Mouse (Mus musculus): ENCODE results near the gene Aplp1.
"Not testable (repeated sequence)": the region's sequence is repeated elsewhere in the genome, so short reads cannot be mapped to it uniquely, and the experiment has no call there.

Aplp1 gene

GRCm38 (mm10) chr7:30444971-30445751 lies at the start of gene Aplp1:
TSS of gene Aplp1 (minus strand) at chr7:30445535.
- DNase-seq (ENCODE audit: low read depth, low spot score), result no peak

DNA sequence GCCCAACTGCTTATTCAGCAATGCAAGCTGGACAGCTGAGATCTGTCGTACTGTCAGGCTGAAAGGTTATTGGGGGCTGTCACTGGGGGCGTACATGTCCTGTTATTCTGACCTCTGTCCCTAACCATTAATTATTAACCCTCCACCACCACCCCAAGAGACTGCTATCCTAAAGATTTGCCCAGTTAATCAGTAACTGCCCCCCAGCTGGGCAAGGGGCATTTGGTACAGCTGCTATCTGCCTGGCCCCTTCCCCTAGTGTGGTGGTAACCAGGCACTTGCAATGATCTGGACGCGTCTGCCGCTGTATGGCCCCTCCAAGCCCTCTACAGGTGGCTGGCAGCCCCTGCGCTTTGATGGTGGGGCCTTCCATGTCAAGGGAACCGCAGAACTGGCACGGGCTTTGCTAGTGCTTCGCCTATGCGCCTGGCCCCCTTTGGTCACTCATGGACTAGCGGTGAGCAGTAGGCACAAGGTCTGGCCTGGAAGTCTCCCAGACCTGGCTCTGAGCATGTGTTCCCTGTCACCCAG lies 48.1 kb upstream of the Aplp1 start, which contains the start of gene Prodh2:
Gene Prodh2, plus strand, starts transcription at position 222 of the 531 bp plus-strand sequence.
- no peak for DNase-seq (ENCODE audit: low read depth, low spot score)

GRCm38 (mm10) chr7:30492765-30493164 lies 47.4 kb upstream of the Aplp1 start:
- peak; percentile 54 for DNase-seq (ENCODE audit: low read depth, low spot score)

GRCm38 (mm10) chr7:30490957-30491307 lies 45.6 kb upstream of the Aplp1 start:
- DNase-seq (ENCODE audit: low read depth, low spot score), result no peak

GRCm38 (mm10) chr7:30490251-30490956 lies 45.1 kb upstream of the Aplp1 start:
- peak; percentile 41 for DNase-seq (ENCODE audit: low read depth, low spot score)

DNA sequence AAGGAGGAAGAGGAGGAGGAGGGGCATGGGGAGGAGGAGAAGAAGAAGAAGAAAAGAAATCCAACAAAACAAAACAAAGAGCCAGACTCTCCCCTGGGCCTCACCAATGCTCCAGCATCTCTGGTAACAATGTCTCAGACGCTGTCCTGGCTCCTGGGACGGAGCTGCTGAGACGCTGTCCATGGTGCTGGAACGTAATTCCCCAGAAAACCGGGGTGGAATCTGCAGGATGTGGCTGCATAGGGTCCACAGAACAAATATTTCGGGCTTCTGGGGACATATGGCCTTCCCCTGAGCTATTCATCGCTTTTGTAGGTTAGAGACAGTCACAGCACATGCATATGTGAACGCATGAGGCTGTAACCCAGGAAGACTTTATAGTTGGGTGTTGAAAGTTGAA lies 38.9 kb upstream of the Aplp1 start:
- no peak for DNase-seq (ENCODE audit: low read depth, low spot score)

- no peak for DNase-seq (ENCODE audit: low read depth, low spot score)
Observed at GRCm38 (mm10) chr7:30477415-30478381, 32.4 kb upstream of the Aplp1 start.

- not testable (repeated sequence) for DNase-seq (ENCODE audit: low read depth, low spot score)
Observed at GRCm38 (mm10) chr7:30476136-30476535, 30.8 kb upstream of the Aplp1 start.

DNA sequence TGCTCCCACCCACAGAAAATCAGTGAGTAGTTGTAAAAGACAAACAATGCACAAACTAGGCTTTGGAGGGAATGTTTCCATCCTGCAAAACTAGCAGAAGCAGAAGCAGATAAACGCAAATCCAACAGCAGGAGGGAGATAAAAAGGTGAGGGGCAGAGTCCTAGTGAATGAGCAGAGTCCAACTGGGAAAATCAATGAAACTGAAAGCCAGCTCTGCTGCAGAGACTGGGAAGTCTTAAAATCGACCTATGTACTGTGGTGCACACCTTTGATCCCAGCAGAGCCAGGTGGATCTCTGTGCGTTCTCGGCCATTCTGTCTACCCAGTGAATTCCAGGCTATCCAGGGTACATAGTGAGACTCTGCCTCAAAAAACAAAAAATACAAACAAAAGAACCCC lies 29.7 kb upstream of the Aplp1 start:
- DNase-seq (ENCODE audit: low read depth, low spot score), result no peak

DNA sequence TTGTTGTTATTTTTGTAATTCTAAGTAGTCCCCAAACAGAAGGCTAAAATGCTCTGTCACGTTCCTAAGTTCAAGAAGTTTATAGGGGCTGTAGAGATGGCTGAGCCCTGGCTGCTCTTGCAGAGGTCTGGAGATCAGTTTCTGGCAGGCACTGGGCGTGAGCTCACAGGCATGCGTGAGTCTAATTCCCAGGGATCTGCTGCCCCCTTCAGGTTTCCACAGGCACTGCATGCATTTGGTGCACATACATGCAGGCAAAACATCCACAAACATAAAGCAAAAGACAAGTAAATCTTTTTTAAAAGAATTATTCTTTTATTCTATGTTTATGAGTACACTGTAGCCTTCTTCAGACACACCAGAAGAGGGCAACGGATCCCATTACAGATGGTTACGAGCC lies 27.1 kb upstream of the Aplp1 start:
- peak; percentile 8 for DNase-seq (ENCODE audit: low read depth, low spot score)

DNA sequence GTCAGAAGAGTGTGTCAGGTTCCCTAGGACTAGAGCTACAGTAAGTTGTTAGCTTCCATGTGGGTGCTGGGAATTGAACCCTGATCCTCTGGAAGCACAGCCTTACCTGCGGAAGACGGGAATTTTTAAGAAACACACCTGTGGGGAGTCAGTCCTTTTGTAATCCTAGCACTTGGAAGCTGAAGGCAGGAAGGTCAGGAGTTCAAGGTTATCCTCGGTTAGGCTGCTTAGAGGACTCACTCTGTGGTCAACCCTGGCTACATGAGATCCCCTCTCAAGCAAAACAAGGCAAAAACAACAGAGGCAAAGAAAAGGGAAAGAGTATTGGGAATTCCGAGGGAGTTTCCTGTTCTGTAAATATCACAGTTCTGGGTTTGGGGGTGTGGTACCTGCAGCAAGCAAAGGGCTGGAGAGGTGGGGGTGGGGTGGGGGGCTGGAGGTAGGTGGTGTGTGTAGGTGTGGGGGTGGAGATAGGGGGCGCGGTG lies 19.5 kb upstream of the Aplp1 start:
- DNase-seq (ENCODE audit: low read depth, low spot score), result no peak

DNA sequence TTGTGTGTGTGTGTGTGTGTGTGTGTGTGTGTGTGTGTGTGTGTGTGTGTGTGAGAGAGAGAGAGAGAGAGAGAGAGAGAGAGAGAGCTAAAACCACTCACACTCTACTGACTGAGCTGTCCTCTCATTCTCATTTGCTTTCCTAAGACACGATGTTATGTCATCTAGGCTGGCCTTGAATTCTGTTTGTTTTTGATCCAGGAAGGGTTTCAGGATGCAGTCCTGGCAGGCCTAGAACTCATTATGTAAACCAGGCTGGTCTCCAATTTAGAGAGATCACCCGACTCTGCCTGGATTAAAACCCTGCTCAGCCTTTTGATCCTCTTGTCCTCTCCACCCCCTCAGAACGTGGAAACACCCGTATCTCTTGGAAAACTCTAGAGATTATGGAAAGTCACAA lies 18.7 kb upstream of the Aplp1 start:
- no peak for DNase-seq (ENCODE audit: low read depth, low spot score)

- no peak for DNase-seq (ENCODE audit: low read depth, low spot score)
Observed at GRCm38 (mm10) chr7:30463568-30463967, 18.2 kb upstream of the Aplp1 start.

- no peak for DNase-seq (ENCODE audit: low read depth, low spot score)
Observed at GRCm38 (mm10) chr7:30459484-30459883, 14.1 kb upstream of the Aplp1 start.

GRCm38 (mm10) chr7:30457629-30458330 lies 12.4 kb upstream of the Aplp1 start, which contains the start of the genes Kirrel2 and Nphs1:
TSS of gene Kirrel2 (minus strand) at chr7:30457690.
TSS of gene Nphs1 (plus strand) at chr7:30458315.
- no peak for DNase-seq (ENCODE audit: low read depth, low spot score)

- DNase-seq (ENCODE audit: low read depth, low spot score), result no peak
Observed at GRCm38 (mm10) chr7:30456911-30457628, 11.7 kb upstream of the Aplp1 start.

DNA sequence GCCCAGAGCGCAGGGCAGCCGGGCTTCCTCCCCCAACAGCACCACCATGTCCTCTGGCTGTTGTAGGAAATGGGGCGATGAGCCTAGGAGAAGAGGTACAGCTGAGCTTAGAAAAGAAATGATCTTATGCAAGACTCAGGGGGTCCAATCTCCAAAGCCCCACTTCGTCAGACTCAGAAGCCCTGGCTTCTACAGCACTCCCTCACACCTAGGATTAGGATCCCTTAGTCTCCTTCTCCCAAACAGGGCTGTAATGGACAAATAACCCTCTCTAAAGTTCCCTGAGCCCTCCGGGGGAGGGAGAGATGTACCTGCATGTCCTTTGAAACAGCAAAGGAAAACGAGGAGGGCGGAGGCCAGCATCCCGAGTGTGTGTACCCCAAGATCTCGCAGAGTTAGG lies 11.2 kb upstream of the Aplp1 start:
- DNase-seq (ENCODE audit: low read depth, low spot score), result no peak

DNA sequence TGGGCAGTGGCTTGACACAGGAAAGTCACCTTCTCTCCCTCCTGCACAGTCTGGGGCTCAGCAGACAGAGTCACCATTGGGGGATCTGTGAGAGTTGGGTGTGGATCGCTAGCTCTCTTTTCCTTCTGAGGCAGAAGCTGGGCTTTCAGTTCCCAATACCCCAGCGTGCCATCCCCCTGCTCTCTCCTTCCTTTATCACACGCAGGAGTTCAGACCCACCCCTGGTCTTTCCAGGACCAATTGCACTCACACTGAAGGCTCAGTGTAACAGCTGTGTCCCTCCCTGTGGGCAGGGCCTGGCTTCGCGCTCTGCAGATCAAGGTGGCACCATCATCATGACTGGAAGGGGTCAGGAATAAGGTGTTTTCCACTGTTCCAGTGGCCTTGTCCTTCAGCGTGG lies 8.9 kb upstream of the Aplp1 start:
- DNase-seq (ENCODE audit: low read depth, low spot score), result no peak

DNA sequence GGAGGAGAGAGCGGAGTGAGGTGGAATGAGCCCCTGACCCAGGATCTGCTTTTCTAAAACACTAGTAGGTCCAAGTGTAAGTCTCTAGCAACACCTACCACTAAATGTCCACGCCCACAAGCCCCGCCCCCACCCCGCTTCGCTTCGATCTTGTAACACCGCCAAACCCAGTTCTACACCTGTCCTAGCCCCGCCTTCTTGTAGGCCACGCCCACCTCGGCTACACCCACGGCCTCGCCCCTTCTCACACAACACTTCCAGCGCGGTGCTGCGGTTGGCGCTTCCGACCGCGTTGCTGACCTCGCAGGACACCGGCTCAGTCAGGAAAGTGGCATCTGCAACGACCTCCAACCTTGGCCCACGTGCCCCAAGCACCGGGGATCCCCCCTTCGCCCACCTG lies 8.4 kb upstream of the Aplp1 start:
- no peak for DNase-seq (ENCODE audit: low read depth, low spot score)

DNA sequence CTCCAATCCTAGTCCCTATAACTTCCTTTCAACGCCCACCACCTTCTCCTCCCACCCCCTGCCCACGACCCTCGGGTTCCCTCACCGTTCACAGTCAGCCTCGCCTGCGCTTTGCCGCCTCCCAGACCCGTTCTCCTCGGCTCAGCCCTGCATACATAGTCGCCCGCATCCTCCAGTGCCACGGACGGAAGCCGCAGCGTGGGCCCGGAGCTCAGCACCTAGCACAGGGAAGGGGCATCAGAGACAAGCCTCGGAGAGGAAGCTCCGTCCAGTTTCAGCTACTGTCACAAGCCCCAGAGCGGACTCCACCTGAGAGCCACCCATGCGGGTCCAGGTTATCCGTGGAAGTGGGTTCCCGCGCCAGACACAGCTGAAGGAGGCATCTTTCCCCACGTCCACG lies 8.0 kb upstream of the Aplp1 start:
- DNase-seq (ENCODE audit: low read depth, low spot score), result no peak

Measured in c-Kit-negative CD71-positive TER-119-positive erythroid progenitor cells, embryonic 14.5 days (primary cell).